Mouse (Mus musculus) induced T-regulatory cell, adult 2 months (primary cell): ENCODE results near the gene Arhgap28.

Experiments used
- DNase-seq: peaks from one replicate; pipeline ENCODE4 v3.0.0-alpha.2; 2012; ENCODE audit warnings: low read depth

The Arhgap28 gene

DNA sequence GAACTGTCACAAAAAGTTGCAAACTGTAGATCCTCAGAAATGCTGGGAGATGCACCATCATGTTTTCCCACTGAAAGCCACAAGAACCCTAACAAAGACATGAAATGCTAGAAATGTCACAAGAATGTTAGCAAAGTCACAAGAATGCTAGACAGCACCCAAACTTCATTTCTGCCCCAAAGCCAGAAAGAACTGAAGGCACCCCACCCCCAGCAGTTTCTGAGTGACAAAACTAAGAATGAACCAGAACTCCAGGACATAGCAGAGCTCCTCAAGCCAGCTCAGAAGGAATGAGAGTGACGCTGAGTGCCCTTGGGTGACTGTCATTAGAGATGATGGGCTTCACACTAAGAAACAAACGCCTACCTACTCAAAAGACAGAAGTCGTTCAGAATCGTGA is 68.4 kb downstream of the Arhgap28 start:
- no peak for DNase-seq

DNA sequence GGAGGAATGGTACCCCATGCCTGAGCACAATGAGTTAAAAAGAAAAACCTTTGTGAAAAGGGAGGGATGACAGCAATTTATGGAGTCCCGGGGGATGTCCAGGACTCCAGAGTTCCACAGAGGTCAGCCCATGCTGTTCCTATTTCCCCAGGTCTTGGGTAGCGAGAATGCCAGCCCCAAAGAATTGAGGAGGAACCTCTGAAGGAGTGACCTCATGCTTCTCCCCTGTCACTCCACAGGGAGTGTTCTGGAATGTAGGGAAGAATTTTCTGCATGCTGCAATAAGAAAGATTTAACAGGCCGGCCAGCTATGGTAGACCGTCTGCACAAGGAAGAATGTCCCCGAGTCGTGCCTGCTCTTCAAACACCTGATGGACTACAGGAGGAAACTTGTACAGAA is 72.5 kb downstream of the Arhgap28 start:
- DNase-seq, result no peak

DNA sequence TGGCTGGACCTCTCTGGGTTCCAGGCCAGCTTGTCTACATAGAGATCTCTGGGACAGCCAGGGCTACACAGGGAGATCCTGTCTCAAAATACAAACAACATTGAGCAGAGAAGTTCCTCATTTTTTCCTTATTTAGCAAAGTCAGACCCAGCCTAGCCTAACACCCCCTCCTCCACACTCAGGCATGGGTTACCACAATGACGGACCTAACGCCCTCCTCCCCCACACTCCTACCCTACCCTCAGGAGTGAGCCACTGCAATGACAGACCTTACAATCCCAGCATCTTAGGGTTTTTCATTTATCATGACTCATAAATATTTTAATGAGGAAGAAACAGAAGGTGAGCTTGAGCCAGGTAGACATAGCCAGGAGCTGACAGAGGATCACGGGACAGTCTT is 73.0 kb downstream of the Arhgap28 start:
- DNase-seq, result no peak

DNA sequence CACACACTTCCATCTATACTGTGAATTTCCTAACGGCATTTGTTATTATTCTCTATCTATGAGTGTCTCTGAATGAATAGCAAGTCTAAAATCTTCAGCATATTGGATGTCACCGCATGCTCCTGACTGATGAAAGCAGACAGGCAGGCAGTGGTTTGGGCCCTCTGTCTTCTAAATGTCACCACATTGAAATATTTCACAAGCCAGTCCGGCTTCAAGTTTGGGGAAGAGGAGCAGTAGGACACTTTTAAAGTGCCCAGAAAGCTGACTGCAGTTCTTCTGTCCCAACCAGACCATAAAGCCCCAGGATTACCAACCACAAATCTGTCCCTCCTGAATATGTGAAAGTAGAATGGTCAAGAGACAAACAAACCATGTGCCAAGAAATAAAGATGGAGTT is 73.5 kb downstream of the Arhgap28 start:
- no peak for DNase-seq

DNA sequence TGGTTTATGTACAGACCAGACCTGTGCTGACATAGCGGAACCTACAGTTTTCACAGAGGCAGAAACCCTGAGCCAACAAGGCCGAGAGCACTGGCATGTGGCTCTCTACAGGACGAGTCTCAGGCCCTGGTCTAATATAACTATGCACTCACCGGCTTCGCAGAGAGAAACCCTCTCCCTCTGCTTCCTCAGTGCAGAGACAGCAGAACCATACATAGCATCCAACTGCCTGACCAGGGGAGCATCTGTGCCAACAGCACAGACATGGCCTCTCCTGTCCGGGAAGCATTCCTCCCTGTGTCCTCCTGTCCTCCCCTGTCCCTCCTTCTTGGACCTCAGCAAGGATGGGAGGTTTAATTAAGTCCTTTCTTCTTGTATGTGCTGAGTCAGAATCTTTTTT is 75.6 kb downstream of the Arhgap28 start:
- DNase-seq, result no peak

DNA sequence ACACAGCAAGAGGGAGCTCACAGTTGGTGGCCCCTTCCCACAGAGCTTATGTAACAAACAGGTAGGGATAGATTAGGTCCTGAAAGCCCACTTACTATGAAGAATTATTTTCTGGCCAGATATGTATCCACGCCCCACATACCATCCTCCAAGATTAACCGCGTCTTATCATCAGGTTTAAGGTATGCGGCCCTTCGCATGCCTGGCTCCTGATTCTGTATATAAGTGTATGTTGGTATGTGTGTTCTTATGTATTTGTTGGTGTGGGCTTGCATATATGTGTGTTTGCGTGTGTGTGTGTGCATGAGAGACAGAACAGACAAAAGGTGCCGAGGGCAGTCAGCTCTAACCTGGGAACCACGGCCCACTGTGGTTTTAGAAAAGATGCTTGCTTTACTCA is 76.1 kb downstream of the Arhgap28 start:
- no peak for DNase-seq

DNA sequence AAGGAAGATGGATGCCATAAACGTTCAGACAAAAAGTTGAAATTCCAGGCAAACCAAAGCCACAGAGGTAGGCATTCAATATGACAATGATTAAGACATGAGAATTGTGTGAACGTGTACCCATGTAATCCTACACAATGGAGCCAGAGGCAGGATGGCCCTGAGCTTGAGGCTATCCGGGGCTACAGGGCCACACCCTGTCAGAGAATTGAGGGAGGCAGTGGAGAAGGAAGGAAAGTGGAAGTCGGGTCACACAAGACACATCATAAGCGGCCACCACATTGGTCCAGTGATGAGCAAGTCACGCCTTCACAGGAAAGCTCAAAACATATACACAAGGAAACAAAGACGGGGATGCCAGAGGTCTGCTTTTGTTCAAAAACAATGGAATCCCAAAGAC is 84.0 kb downstream of the Arhgap28 start:
- no peak for DNase-seq

DNA sequence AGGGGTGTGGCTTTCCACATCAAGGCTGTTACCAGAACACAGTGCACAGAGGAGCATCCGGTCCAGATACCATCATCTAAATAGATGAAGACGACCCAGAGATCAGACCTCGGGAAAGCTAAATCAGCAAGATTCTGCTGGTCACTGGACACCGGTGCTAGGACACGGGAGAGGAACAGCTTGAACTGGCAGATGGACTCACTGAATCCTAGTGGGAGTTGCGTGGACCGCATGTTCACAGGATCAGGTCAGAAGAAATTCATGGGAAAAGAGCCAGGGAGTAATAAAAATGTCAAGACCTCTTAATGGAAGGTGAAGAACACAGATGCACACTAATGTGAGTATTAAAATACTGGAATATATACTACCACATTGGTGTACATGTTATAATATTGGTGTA is 85.7 kb downstream of the Arhgap28 start:
- DNase-seq, result no peak

DNA sequence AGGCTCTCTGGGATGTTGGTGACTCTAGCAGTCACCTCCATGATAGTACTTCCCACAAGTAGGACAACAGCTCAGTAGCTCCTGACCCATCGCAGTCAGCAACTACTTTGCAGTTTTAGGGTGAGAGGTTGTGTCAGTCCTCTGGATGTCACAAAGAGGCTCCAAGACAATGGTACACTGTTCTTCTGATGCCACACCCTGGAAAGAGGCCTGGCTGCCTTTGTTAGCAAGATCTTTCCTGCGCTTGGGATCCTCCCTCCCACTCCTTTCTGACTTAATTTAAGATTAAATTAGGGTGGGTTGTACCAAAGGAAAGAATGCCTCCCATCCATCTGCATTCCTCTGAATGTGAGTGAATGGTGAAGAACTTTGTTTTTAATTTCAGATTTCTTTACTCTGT is 87.0 kb downstream of the Arhgap28 start:
- DNase-seq, result no peak

DNA sequence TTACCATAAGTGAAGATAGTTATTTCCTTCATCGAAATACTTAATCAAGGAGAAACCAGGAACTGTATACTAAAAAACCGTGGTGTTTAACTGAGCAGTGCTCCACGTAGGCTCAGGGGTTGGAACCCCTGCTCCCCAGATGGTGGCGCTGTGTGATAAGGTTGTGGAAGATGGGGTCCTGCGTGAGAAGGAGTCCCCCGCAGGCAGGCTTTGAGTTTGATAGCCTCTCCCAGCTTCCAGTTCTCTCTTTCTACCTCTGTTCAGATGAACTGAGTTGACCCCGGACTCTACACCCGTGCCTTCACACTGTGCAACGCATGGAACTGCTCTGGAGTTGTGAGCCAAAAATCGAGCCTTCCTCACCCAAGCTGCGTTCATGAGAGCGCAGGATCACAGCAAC is 91.3 kb downstream of the Arhgap28 start:
- DNase-seq, result no peak

DNA sequence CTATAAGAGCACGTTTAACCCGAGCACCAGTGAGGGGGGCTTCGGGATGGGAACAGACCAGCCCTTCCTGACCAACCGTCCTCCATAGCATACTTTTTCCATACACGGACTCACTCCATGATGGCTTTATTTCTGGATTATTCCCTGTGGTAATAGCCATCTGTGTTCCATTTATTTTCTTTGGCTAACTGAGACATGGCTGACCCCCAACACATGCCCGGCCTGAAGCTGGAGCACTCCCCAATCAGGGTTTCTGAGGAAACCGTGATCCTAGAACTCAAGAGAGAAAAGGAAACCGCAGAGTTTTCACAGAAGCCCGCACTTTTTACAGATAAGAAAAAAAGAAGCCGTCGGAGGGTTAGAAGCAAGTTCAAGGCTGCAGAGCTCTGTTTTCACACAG is 91.9 kb downstream of the Arhgap28 start:
- DNase-seq, result no peak

DNA sequence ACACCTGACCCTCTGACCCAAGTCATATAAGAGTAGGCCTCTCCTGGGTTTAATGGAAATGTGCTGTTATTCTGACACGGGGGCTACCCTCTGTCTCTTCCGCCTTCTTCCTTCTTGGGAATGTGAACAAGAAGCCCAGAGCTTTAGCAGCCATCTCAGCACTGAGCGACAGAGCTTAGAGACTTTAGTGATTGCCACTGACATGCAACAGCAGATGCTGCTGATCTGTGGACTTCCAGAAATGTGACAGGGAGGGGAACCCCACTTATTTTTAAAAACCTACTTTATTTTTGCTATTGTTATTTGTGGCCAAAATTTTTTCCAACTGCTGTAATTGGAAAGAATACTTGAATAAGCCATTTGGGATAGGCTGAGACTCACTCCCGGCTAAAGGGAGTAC is 95.4 kb downstream of the Arhgap28 start:
- no peak for DNase-seq

DNA sequence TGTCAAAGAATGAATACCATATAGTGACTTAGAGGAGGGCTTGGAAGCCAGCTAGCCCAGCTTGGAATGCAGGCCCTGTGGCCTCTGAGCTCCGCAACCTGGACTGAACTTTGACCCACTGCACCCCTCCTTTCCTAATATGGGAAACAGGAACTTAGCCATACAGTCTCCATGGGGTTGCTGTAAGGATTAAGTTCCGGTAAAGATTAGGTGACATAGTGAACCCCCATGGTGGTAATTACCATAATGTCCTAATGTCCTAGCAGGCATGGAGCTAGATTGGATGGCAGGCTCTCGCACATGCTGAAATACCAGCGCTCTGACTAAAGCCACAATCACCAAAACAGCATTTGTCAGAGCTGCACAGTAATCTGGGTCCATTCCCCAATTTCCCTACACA is 95.8 kb downstream of the Arhgap28 start:
- no peak for DNase-seq

DNA sequence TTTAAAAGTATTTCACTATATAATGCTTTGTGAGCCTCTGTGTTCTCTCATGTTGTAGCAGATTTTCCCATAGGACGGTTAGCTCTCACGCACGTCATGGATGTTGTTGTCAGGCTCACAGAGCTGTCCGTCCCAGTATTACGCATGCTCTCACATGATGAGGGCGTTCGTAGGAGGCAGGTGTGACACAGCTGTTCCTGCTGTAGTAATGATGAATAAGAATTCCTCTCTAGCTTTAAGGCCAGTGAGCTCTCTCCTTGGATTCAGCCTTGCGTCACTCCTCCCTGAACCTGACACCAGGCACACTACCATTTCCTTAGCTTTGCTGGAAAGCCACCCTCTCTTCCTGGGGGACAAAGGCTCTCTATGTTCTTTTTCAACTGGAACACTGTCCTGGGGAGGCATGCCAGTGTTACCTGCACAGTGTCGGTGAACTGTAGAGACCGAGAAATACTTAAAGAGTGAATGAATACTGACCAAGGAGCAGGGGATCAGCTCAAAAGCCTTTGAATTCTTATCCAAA is 96.3 kb downstream of the Arhgap28 start:
- no peak for DNase-seq

DNA sequence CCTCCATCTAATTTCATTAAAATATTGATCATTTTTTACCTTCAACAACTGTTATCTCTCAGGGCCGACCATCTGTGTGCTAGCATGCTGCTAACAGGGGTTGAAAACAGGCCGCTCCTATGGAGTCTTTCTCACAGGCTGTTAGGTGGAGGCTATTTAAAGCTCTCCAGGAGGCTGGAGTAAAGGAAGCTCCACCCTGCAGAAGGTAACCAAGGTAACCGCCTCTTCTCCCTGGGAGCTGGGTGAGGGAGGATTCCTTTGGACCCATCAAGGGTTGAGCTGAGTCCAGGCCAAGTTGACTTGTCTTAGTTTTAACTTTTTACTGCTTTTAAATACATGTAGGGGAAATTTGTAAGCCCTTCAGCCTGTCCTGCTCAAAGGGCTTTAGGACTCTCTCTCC is 97.7 kb downstream of the Arhgap28 start:
- no peak for DNase-seq

DNA sequence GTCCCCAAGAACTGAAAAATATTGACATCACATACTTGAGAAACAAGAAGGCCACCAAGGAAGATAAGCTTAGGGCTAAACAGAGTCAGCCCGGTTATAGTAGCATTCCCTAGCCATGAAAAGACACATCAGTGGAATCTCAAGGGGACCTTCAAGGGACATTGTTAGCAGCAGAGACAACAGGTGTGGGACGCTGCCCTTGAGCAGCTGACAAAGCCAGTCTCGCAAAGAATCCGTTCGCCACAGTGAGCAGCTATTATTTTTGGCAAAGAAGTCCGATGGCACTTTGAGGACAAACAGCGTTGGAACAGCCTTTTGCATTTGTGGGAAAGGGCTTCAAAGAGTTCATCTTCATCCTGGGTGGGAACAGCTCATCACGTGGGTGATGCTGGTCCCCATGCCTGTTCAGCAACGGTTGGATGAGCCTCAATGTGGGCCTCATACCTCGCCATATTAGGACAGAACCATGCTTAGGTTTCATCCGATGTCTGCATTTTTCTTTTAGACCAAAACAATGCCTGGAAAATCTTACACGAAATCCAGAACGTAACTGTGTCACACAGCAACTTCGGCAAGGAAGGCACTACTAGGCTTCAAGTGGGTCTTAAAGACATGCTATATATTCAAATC is 99.5 kb downstream of the Arhgap28 start:
- DNase-seq, result no peak

DNA sequence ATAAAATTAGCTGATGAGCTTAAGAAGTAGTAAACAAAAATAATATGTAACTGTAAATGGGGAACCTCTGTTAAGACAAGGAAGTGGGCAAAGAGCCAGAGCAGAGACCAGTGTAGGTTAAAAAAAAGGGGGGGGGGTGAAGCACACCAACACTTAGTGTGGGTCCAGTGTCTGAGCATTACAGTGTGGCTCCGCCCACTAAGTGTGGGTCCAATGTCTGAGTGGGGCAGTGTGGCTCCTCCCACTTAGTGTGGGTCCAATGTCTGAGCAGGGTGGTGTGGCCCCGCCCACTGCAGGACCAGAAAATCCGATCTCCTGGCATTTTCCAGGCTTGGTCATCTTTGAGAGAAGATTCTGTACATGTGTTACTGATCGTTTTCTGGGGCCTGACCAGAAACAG is 101.1 kb downstream of the Arhgap28 start:
- DNase-seq, result no peak

DNA sequence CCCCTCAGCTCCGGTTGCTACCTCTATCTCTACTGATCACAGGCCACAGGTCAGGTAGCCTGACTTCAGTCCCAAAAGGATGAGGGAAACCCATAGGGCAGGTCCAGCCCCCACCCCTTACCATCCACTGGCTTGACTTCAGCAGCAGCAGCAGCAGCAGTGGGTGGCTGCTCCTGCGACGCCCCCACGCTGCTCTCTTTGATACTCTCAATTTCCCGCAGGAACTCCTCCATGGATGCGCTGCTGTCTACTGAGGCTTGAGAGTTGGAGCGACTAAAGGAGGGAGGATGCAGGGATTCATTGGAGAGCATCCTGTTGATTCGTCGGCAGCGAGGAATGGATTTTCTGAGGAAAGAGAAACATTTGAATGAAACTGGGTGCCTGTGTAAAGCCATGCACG is 102.8 kb downstream of the Arhgap28 start:
- no peak for DNase-seq

DNA sequence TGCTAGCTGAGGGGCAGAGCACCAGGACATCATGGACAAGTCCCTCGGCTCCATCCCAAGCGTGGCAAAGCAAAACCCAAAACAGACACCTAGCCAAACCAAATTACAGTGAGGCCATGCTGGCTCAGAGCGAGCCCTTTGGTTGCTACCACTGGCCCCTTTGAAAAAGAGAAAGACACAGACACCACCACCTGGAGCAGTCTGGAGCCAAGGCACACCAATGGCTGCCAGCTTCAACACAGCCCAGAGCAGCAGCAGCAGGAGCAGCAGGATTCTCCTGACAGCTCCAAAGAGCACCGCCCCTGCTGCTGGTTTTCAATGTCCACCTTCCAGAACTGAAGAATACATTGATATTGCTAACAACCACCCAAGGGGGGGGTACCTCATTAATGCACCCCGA is 104.5 kb downstream of the Arhgap28 start:
- no peak for DNase-seq

DNA sequence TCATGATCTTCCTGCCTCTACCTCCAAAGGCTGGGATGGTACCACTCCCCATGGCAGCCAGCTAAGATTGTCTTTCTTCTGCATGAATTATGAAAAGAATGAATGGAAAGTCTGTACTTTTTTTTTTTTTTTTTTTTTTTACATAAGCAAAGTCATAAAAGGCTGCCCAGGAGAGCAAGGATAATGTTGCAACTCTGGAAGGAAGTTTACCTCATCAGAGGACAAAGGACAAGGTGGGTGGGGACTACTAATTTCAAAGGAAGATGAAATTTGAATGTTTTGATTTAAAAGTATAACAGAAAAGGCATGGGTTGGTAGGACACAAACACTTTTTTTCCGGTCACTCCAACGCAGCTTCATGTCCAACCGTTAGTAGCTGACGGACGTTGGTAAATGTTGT is 107.5 kb downstream of the Arhgap28 start:
- no peak for DNase-seq

DNA sequence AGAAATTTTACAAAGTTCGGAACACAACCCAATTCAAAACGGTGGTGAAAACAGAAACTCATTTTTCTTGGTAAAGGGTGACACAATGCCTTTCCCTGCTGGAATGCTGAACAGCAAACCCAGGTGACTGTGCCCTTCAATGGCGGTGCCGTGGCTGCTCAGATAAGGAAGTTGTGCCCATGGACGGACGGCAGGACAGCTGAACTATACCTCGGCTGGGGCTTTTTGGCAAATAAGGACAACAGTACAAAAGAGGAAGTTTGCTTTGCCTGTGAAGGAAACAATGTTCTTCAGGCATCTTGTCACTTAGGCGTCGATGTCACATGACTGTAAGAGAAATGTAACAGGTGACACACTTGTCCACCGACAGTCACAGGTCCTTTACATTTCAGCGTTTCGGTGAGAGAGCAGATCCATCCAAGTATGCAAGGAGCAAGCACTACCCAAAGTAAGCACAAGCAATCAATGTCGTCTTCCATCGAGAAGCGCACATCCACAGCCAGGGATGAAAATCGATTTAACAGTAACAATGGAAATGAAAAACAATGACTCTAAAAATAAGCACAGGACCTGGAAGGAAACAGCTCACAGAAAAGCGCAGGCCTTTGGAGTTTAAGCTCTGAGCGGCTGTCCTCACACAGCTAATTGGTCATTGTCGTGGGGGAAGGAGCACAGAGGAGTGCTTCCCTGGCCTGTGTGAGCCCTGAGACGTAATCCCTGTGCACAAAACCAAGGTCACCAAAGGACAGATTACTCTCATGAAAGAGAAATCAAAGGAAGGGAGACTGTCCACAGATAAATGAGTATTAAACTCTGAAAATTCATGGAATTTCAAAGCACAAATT is 114.2 kb downstream of the Arhgap28 start:
- no peak for DNase-seq

DNA sequence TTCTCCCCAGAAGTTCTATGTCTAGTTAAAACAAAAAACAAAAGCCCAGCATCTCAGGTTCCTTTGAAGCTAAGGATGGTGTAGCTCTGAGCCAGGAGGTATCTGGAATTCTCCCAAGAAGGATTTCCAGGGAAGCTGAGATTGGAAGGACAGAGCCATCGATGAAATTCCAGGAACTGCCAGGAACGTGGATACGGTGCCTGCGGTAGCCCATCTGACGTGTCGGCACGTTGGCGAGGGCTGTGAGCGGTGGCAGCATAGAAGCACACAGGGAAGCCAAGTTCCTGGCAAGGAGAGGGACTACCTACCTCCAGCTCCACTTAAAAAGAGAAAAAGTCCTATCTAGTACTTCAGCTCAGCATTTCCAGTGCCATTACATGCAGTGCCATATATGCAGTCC is 115.8 kb downstream of the Arhgap28 start:
- no peak for DNase-seq

DNA sequence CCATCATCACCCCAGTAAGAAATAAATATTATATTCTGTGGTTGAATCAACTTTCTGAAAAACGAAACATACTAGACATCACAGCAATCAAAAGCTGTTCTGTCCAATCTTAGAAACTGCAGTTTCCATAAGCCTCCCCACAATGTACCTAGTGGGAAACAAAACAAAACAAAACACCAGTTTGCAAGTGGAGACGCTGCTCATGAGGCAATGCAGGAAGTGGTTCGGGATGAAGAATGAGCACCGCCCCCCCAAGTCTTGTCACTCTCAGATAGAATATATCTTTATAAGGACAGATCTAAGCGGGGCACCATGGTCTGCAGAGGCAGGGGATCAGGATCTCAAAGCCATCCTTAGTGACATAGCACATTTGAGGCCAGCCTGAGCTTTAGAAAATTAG is 117.6 kb downstream of the Arhgap28 start:
- DNase-seq, result no peak

DNA sequence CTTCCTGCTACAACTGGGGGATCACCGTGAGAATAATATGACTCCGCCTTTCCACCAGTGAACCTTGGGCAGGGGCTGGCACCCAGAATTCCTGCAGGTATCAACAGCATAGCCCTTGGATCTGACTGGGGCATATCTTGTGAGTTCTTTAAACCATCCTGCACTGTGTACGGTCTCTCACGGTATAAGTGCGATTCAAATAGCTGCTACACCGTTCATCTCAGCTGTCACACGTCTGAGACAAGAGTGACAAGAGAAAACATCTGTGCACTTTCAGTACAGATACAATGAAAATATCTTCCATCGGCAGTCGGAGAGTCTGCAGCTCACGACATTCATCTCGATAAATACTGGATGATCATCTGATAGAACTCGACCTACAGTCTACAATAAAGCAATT is 126.3 kb downstream of the Arhgap28 start:
- DNase-seq, result no peak
